Mouse (Mus musculus): ENCODE measurements around the gene Ficd.

Gene Ficd

DNA sequence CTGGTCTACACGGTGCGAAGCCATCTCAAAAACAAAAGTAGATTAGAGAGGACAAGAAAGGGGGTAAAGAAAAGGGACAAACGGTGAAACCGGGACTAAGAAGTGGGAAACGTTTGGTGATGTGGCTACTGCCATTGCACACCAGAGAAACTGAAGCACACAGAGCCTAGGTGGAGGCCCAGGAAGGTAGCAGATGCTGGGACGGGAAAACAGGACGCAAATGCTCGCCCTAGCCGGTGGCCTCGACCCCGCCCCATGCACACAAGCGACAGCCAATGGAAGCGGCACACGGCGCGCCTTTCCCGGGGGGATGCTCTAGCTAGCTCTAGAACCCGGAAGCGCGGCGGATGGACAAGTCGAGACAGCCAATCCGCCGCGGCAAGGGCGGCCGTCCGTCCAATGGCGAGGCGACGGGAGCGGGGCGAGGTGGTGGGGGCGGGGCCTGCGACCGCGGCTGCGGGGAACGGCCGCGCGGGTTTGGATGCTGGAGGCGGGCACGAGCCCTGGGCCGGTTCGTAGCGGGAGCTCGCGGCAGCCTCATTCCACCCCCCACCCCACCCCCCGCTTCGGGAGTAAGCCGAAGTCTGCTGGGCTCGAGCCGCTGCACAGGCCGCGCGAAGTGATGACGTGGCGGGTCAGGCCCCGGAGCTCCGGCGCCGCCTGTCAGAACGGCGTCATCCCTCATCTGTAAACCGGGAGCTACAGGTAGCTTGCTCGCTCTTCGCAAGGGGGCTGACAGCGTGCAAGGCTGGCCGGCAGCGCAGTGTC is at the start of gene Ficd:
Ficd (plus strand) TSS at position 459 of the 768 bp plus-strand sequence.
- peak; percentile 76 to 93 for DNase-seq (ENCODE audit: low spot score in 2 of 2)

GRCm38 (mm10) chr5:113687514-113687913 is 48.1 kb upstream of the Ficd start:
- DNase-seq (ENCODE audit: low spot score in 2 of 2), result no peak

DNA sequence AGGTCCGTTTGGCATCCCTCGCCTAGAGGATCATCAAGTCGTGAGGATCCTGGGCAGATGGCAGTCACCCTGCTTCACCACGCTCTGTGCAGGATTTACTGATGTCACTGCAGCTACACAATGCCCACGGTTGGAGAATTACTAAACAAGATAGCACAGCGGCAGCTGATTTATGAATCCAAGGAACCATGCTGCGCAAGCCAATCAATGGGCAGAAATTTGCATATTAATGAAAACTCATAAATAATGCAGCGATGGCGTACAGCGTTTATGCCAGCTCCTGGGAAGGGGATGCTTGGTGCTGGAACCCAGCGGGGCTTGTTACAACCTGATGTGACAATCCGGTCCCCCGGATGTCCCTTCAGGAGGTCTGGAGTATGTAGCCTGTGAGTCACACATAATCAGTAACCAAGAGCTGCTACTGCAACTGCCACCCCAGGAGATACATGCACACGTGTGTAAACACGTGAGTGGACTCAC is 45.5 kb upstream of the Ficd start:
- peak in 1 of 2 experiments; percentile 31 for DNase-seq (ENCODE audit: low spot score in 2 of 2)

GRCm38 (mm10) chr5:113690866-113691265 is 44.7 kb upstream of the Ficd start:
- DNase-seq (ENCODE audit: low spot score in 2 of 2), result no peak

- DNase-seq (ENCODE audit: low spot score in 2 of 2), result no peak
These were observed 42.3 kb upstream of the Ficd start for GRCm38 (mm10) chr5:113693196-113693755.

- no peak for DNase-seq (ENCODE audit: low spot score in 2 of 2)
These were observed 41.6 kb upstream of the Ficd start for GRCm38 (mm10) chr5:113694000-113694399.

DNA sequence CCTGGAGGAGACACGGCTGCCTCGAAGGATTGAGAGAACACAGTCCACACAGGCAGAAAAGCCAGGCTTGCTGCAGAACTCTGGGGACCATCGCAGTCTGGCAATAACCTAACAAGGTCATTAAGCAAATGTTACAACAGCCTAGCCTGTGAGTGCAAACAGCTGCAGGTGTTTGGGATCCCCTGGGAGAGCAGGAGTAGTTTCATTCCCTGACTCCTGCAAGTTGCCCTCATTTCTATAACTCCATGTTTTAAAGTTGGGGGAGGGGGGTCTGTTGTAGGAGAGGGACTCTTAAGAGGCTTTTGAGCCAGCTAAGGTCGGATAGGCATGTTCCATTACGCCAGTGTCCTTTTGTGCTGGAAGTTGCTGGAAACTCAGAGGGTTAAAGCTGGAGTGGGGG is 41.2 kb upstream of the Ficd start:
- no peak for DNase-seq (ENCODE audit: low spot score in 2 of 2)

DNA sequence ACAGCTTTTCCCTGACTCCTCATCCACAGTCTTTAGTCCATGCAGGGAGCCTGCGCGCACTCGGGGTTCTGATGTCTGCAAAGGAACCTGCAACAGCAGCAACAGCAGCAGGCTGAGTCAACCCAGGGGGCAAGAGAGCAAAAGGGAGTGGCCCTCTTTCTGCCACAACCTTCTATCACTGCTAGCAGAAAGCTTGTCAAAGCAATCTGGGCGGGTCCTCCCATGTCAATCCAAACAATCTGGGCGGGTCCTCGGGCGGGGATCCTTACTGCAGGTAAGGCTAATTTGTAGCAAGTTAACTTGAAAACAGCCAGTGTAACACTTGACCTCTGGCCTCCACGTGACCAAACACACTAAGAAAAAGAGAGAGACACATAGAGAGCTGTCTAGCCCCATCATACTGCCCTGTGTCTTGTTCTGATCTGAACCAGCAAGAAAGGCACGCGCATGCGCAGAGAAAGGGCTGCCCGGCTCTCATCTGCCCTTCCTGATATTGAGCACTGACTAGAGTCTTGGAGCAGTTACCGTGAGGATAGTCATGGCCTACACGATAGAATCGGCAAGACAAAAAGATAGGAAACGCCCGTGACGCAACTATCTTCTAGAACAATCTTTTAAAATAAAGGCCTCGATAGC is 35.1 kb upstream of the Ficd start:
- DNase-seq (ENCODE audit: low spot score in 2 of 2), result no peak

DNA sequence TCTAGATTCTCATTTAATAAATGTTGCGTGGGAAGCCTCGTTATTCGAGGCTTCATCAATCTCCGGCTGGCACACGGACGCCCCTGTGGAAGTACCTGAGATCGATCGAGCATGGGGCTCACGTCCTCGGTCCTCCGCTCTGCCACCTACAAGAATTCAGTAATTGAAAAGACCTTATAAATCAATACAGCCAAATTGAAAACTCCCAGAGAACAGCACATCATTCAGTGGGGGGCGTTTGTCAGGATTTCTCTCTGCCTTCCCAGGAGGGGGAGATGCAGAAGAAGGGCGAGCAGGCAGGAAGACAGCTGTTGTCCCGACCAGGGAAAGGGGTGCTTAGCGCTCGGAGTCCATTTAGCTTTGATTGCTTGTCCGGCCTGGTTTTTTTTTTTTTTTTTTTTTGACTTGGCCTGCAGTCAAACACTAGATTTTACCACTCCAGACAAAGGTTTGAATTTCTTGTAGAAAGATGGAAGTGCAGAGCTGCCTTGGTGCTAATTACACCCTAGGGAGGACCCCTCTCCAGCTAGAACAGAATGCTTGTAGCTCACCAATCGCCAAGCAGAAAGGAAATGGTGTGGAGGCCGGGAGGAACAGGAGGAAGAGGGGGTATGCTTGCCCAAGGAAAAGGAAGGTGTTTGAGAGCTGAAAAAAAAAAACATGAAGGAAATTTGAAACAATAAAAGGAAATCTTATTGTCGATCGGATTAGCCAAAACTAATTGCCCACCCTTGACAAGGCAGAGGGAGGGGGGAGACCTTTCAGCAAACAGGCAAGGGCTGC is 31.6 kb upstream of the Ficd start:
- no peak for DNase-seq (ENCODE audit: low spot score in 2 of 2)

GRCm38 (mm10) chr5:113712861-113713260 is 22.7 kb upstream of the Ficd start:
- DNase-seq (ENCODE audit: low spot score in 2 of 2), result no peak

GRCm38 (mm10) chr5:113716581-113717388 is 18.8 kb upstream of the Ficd start:
- DNase-seq (ENCODE audit: low spot score in 2 of 2), result peak in 1 of 2 experiments; percentile 39

DNA sequence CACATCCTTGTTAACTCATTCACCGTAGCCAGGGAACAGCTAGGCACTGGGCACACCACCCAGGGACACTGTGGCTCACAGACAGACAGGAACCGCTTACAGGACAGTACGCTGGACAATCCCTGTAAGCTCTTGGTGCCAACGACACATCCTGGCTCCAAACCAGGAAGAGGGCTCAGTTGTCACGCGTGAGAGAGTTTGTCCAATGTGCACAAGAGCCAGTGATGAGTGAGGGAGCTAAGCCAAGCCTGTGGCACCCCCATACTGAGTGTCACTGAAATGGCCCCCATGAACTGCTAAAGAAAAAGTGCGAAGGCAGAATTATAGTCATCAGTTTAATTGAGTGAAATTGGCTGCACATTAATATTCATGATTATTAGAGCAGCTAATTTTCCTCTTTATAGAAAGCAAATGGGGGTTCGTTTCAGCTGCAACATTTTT is 16.4 kb upstream of the Ficd start:
- DNase-seq (ENCODE audit: low spot score in 2 of 2), result peak in 1 of 2 experiments; percentile 75

DNA sequence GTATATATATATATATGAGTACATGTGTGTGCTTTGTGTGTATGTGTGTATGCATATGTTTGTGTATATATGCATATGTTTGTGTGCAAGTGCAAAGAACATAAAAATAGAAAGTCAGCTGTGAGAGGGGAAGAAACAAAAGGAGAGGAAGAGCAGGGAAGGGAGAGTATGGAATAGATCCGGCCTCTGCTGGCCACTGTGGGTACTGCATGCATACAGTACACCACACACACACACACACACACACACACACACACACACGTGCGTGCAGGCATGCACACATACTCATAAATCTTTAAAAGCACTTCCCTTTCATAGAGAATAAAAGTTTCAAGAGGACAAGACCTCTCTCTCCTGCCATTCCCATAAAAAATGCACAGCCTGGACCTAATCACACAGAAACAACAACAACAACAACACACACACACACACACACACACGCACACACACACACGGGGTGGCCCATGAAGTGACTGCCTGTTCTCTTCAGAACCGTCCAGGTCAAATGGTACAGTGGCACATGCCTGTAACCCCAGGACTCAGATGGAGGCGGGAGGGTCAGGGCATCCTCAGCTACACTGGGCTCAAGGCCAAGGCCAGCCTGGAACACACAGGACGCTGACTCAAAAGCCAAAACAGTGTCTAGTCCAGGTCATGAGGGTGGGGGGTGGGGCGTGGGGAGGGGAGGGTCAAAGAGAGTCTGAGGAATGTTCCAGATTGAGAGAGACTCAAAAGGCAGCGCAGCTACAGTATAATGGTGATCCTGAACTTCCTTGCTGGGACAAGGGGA is 13.2 kb upstream of the Ficd start:
- no peak for DNase-seq (ENCODE audit: low spot score in 2 of 2)

DNA sequence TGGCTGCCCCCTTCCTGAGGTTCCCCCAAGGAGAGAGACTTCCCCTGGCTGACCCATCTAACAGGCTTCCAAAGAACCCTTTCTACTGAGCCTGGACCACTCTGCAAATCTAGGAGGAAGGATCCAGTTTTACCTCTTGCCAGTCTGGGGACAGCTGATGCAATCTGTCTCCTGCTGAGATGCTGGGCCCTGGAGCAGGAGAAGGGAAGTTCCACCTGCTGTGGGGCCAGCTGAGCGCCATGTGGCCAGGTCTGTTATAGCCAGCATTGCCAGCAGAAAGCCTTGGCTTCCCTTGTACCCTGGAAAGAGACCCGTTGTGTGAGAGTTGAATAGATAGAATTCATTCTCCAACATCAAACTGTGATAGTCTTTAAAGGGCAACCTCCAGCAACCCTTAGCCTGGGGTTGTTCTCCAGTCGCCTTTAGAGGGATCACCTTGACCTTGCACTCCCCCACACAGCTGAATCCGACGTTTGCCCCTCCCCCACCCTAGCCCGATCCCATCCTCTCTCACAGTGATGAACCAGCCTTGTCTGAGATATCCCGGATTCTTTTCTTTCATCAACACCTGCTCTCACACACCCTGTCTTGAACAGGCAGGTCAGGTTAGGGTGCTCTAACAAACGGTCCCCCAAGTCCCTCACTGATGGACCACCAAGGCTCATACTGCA is 11.9 kb upstream of the Ficd start:
- peak in 1 of 2 experiments; percentile 80 for DNase-seq (ENCODE audit: low spot score in 2 of 2)

DNA sequence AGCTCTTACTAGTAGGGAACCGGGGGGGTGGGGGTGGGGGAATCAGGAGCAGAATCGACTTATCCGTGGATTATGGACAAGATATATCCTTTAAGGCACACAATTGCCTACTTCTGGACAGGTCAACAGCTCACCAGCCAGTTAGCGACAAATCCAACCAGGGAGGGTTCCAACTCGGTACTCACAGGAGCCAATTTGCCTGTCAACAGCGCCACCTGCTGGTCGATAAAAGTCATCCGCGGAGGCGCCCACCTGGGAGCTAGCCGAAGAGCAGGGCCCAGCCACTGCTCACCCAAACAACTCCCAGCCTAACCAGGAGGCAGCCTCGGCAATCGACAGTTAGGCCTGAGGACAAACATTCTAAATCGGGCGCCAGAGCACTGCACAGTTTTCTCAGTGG is 11.2 kb upstream of the Ficd start, which contains the start of gene 1700069L16Rik:
1700069L16Rik (minus strand) TSS at position 327 of the 400 bp plus-strand sequence.
- peak; percentile 91 to 93 for DNase-seq (ENCODE audit: low spot score in 2 of 2)

GRCm38 (mm10) chr5:113725417-113725816 is 10.2 kb upstream of the Ficd start:
- no peak for DNase-seq (ENCODE audit: low spot score in 2 of 2)

DNA sequence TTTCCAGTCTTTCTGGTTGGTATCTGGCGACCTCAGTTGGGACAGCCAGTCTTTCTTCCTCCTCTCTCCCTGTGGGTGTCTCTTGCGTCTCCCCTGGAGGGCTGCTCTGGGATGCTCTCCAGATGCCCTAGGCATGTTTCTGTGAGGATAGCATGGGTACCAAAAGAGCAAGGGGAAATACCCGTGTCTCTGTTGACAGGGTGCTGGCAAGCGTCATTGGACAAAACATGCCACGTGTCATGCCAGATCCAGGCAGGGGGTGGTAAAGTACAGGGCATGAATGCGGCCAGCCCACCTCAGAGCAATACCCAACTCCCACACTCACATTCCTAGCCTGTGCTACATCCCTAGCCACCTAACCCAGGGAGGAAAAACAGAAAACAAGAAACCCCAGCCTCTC is 9.0 kb upstream of the Ficd start:
- DNase-seq (ENCODE audit: low spot score in 2 of 2), result no peak

DNA sequence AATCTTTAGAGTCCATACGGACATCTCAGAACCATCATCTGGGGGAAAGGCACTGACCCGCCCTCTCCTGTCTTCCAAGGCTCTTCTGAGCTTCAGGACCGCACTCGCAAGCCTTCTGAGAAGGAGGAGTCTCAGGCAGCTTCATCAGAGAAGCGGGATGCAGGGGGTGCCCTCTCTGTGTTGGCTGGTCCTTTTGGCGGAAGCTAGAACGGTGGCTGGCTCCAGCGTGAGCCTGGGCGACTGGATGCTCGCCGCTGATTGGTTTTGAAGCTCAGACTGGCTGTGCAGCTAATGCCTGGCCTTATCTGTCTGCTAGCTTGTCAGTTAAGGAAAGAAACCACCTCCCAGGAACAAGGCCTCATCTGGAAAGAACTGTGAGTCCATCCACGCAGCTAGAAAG is 8.4 kb upstream of the Ficd start:
- no peak for DNase-seq (ENCODE audit: low spot score in 2 of 2)

- peak in 1 of 2 experiments; percentile 43 for DNase-seq (ENCODE audit: low spot score in 2 of 2)
These were observed 7.6 kb upstream of the Ficd start for GRCm38 (mm10) chr5:113728011-113728410.

GRCm38 (mm10) chr5:113728691-113729090 is 6.9 kb upstream of the Ficd start:
- no peak for DNase-seq (ENCODE audit: low spot score in 2 of 2)
